Mouse (Mus musculus) embryonic facial prominence, embryonic 15.5 days (tissue): ENCODE measurements at regions not wholly inside any gene's neighbourhood (a gene's known extent, or its start where the extent isn't known, plus 50 kb on each side); places are given as distances from the start of the nearest gene placed in this dataset. TPM values are rescaled to one million over a fixed set of nuclear protein-coding genes. Genes with fewer than 3 reads are reported as not detected.

Experiments
- ATAC-seq: fragments of 200-750 bp; cut with Nextera tagmentation; 2 replicates; pipeline ENCODE4 v1.8.0; 2017; ENCODE audit warnings: low read depth, moderate TSS enrichment; ENCODE audit not compliant: insufficient number of reproducible peaks, low FRiP score, low TSS enrichment
- H3K27ac ChIP-seq: fragments of 300-500 bp; sonication (generic); replicated peaks from 2 replicates; pipeline ENCODE4 v1.5.1; 2015; ENCODE audit warnings: mild to moderate bottlenecking, inconsistent platforms
- H3K27me3 ChIP-seq: fragments of 300-500 bp; sonication (generic); 2 replicates; pipeline ENCODE4 v1.6.1; 2015; ENCODE audit warnings: inconsistent platforms
- H3K36me3 ChIP-seq: fragments of 300-500 bp; sonication (generic); 2 replicates; pipeline ENCODE4 v1.6.1; 2015; ENCODE audit warnings: mild to moderate bottlenecking, inconsistent platforms
- H3K4me1 ChIP-seq: fragments of 300-500 bp; sonication (generic); 2 replicates; pipeline ENCODE4 v1.6.1; 2015; ENCODE audit warnings: inconsistent platforms
- H3K4me2 ChIP-seq: fragments of 300-500 bp; sonication (generic); replicated peaks from 2 replicates; pipeline ENCODE4 v1.6.1; 2015; ENCODE audit warnings: mild to moderate bottlenecking, inconsistent platforms
- H3K4me3 ChIP-seq: fragments of 300-500 bp; sonication (generic); replicated peaks from 2 replicates; pipeline ENCODE4 v1.5.1; 2015; ENCODE audit warnings: mild to moderate bottlenecking, inconsistent platforms
- H3K9ac ChIP-seq: fragments of 300-500 bp; sonication (generic); 2 replicates; pipeline ENCODE4 v1.6.1; 2015; ENCODE audit warnings: inconsistent platforms
- H3K9me3 ChIP-seq: fragments of 300-500 bp; sonication (generic); replicated peaks from 2 replicates; pipeline ENCODE4 v1.6.1; 2016; ENCODE audit warnings: inconsistent platforms
- WGBS: fragments of 180-500 bp; shearing (Covaris S2); methylation state at CpG from one replicate; pipeline ENCODE4 v1.1.7; 2015; 5-methylcytosine and 5-hydroxymethylcytosine counted together
- microRNA-seq: library from miRNA; unstranded; fragments of <30 nt; microRNA quantifications from one replicate; pipeline ENCODE4, GENCODE M21; 2016; ENCODE audit warnings: borderline number of aligned reads

DNA sequence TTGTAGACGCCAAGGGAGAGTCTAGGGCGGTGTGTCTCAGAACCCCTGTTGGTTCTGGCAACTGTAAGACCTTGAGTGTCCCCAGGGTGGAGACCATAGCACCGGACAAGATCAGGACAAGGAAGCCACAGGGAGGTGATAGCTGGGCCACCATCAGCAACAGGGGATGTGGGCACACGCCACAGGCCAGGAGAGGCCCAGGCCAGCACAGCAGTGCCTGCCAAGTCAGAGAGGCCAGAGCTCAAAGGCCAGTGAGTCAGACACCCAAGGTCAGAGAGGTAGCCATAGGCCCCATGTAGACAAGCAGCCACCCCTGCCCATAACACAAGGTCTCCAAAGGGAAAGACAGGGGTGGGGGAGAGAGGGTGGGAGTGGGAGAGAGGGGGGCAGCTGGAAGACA is 52.2 kb upstream of the Zbtb40 start:
- WGBS: 91% methylated on average over 4 of the region's 4 CpGs
- no peak overlapping the region for H3K27ac ChIP-seq
- ATAC-seq: no peak
- no peak overlapping the region for H3K4me3 ChIP-seq
- H3K4me2 ChIP-seq: no peak overlapping the region
- no peaks in the 10 kb centered on the region for H3K27me3 ChIP-seq
- no peaks in the 10 kb centered on the region for H3K36me3 ChIP-seq
- H3K4me1 ChIP-seq: peaks cover 41% of the 10 kb centered on the region
- H3K9me3 ChIP-seq: no peaks in the 10 kb centered on the region
- no peak overlapping the region for H3K9ac ChIP-seq

Small RNA genes lying in the stretch of these regions (microRNA-seq; reads per million reads assigned to microRNA genes)
- gene Gm23263: not detected
- gene Gm25399: not detected
